Mouse (Mus musculus): Measurements from ENCODE around the gene Timp1.

DNA sequence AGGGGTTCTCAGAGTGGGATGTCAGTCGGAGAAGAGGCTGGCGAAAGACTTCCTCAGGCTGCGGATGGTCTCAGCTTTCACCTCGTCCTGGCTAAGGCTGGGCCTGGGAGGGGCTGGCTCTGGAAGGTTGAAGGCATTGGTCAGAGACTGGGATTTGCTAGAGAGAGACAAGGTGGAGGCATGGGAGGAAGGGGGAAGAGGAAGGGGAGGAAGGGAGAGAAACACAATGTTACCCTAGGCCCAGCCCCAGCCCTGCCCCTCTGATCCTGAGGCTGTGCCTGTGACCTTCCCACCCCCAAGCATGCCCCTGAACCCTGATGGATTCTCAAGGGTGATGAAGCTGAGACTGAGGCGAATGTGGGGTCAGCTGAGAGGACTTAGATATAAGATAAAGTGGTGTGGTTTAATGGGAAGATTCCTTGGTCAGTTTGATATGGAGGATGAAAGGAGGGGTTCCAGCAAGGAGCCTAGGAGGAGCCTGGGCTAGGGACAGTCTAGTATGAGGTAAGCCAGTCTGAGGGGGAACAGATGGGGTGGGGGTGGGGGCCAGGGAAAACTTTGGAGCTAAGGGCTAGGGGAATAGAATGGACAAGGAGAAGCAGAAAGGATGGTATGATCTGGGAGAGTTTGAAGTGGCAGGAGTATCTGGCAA is 8.4 kb upstream of the Timp1 start:
- TF ChIP-seq CTCF (conservative IDR thresholded peaks at IDR 0.05; ENCODE audit: insufficient read depth, insufficient read length, low read depth, low read length) (no peak), POLR2A (IDR thresholded peaks at IDR 0.05; ENCODE audit: low read depth, low read length) (no peak)

Measured in kidney, adult 2 months (tissue).